Mouse (Mus musculus) regulatory T cell (primary cell): ENCODE data around the gene Gpha2.

Experiments
- in situ Hi-C: fragments of 300-600 bp; cut with MboI, MseI; formaldehyde crosslinking; loops from one replicate; pipeline ENCODE4 v1.15.1; 2025; ENCODE audit warnings: high pct_unique_total_duplicates

Gpha2 gene

DNA sequence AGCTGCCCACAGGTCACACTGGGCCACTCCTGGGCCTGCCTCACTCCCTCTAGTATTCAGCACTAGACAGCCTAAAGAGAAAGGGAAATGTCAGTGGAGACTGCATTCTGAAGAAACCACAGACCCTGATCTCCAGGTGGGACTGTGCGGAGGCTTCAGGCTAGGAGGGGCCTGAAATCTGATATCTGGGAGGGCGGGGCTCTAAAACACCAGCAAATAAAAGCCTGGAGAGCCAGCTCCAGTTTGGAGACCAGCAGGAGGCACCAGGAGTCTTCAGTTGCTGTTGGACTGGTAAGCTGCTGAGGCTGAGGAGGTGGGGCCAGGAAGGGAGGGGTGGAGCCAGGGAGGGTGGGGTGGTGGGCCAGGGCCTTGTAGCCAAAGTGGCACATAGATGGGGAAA lies at the start of gene Gpha2:
Gene Gpha2, plus strand, starts transcription at position 246 of the 400 bp plus-strand sequence.
- in situ Hi-C loops, result no loop called here

- in situ Hi-C loops, result loop anchor here (10.0 kb wide), 2 partner anchors 136 to 636 kb away; no protein-coding TSS in a partner anchor
These were observed 47.4 kb upstream of the Gpha2 start for GRCm38 (mm10) chr19:6178775-6179174.

GRCm38 (mm10) chr19:6181629-6182028 lies 44.6 kb upstream of the Gpha2 start:
- in situ Hi-C loops, result no loop called here

- in situ Hi-C loops, result no loop called here
These were observed 43.6 kb upstream of the Gpha2 start for GRCm38 (mm10) chr19:6182534-6182933.

GRCm38 (mm10) chr19:6184131-6184530 lies 42.0 kb upstream of the Gpha2 start, which contains the start of gene Majin:
Majin (plus strand) TSS chr19:6184388.
- in situ Hi-C loops, result no loop called here

GRCm38 (mm10) chr19:6204265-6204664 lies 21.9 kb upstream of the Gpha2 start:
- in situ Hi-C loops, result loop anchor here (5.0 kb wide), 2 partner anchors 48 to 423 kb away; no protein-coding TSS in a partner anchor

- in situ Hi-C loops, result no loop called here
These were observed 19.5 kb upstream of the Gpha2 start for GRCm38 (mm10) chr19:6206716-6207115.

DNA sequence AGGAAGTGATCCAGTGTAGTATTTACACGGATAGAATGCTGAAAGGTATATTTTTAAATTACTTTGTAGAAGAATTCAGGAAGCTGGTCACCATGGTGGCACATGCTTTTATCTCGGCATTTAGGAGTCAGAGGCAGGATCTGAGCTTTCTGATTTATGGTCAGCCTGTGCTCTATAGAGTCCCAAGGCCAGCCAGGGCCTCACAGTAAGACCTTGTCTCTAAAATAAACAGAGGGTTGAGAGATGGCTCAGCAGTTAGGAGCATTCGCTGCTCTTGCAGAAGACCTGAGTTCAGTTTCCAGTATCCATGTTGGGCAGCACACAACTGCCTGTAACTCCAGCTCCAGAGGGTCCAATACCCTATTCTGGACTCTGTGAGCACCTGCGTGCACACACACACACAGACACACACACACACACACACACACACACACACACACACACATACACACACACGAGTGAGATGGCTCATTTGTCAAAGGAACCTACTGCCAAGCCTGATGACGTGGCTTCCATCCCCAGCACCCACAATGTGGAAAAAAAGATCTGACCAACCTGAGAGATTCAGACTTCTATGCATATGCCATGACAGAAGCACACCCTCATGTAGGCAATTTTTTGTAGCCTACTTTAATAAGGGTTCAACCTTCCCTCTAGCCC lies 10.0 kb upstream of the Gpha2 start:
- in situ Hi-C loops, result no loop called here

GRCm38 (mm10) chr19:6218606-6219005 lies 7.6 kb upstream of the Gpha2 start:
- in situ Hi-C loops, result no loop called here

- in situ Hi-C loops, result no loop called here
These were observed 583 bp downstream of the Gpha2 start for GRCm38 (mm10) chr19:6226763-6227162.

- in situ Hi-C loops, result no loop called here
These were observed 1.7 kb downstream of the Gpha2 start for GRCm38 (mm10) chr19:6227864-6228263.

- in situ Hi-C loops, result no loop called here
These were observed 4.2 kb downstream of the Gpha2 start for GRCm38 (mm10) chr19:6230411-6230810.

DNA sequence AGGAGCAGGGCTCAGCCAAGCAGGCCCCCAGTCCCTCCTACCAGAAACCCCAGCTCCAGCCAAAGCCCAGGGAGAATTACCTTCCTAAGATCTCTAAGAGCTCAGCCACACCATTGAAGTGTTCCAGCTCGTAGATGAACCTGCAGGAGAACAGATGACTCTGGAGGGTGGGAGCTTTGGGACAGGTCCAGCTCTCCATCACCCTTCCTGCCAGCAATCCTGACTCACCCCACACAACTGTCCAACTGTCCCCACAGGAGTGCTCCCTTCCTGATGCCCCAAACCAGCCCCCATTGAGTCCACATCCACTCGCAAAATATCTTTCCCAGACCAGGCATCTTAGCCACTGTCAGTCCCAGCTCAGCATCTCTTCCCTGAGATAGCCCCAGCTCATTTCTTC lies 4.9 kb downstream of the Gpha2 start:
- in situ Hi-C loops, result no loop called here

GRCm38 (mm10) chr19:6233647-6234046 lies 7.5 kb downstream of the Gpha2 start:
- in situ Hi-C loops, result no loop called here

DNA sequence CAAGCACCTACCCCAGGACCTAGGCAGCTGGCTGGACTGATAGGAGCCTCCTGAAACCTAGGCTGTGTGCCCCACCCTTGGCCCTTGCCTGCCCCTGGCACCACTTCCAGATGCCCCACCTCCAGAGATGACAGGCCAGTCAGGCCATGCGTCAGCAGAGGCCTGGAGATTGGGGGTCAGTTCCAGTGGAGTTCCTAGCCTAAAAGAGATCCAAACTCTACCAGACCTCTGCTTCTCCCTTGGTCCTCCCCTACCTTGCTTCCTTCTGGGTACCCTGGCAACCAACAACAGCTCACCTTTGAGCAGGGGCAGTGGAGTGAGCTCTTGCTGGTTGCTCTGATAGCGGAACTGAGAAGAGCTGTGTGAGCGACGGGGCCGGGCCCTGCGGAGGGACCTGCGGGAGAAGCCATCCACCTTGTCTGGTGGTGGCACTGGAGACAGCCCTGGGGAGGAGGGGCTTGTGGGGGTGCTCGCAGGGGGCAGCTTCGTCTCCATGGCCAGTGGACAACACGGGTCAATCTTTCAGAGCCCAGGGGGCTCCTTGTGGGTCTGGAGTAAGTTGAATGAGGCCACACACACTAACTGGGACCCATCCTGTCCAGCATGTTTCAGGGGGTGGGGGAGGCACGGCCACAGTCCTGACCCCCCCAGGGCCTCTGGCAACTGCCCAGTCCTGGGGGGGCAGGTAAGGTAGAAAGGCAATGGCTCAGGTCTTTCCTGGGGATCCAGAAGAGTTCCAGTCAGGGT lies 8.3 kb downstream of the Gpha2 start:
- in situ Hi-C loops, result no loop called here

GRCm38 (mm10) chr19:6235084-6236052 lies 9.2 kb downstream of the Gpha2 start, which contains the start of gene Ppp2r5b:
Ppp2r5b (minus strand) TSS chr19:6235872.
- in situ Hi-C loops, result no loop called here

- in situ Hi-C loops, result no loop called here
These were observed 9.9 kb downstream of the Gpha2 start for GRCm38 (mm10) chr19:6236053-6236441.

- in situ Hi-C loops, result no loop called here
These were observed 10.7 kb downstream of the Gpha2 start for GRCm38 (mm10) chr19:6236842-6237241.

DNA sequence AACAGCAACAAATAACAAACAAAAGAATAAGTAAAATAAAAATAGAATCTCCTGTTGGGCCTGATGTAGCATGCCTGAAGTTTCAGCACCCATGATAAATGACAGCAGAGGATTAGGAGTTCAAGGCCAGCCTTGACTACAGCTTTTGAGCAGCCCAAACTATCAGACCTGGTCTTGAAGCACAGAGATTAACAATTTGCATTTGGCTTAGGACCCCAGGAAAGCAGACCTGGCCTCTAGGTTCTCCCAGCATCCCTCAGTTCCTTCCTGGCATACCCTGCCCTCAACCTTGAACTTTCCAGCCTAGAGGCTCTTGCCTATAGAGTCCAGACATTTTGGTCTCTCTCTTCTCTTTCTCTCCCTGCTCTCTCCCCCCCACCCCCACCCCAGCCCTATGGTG lies 12.6 kb downstream of the Gpha2 start:
- in situ Hi-C loops, result no loop called here

DNA sequence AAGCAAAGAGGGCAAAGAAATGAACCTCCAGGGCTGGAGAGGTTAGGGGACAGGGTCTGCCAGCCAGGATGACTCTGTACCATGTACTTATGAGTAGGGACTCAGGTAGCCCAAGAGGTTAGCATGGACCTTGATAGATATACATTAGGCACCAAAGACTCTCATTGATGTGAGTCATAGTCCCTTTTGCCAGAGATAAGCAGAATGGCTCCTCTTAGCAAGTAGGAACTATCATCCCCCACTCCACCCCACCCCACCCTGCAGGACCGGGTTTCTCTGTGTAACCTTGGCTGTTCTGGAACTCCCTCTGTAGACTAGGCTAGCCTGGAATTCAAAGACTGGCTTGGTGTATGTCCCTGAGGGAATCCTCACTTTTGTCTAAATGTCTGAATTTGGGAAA lies 14.0 kb downstream of the Gpha2 start:
- in situ Hi-C loops, result no loop called here

GRCm38 (mm10) chr19:6240725-6241124 lies 14.5 kb downstream of the Gpha2 start:
- in situ Hi-C loops, result no loop called here
